Mouse (Mus musculus): ENCODE measurements around the gene Gm20662.

Gene Gm20662

GRCm38 (mm10) chr9:107996049-107996448 is at the start of gene Gm20662:
Gene Gm20662, plus strand, starts transcription at chr9:107996349.
- DNase-seq (ENCODE audit: low read depth, low spot score), result no peak

GRCm38 (mm10) chr9:107947241-107948194 is 48.6 kb upstream of the Gm20662 start:
- DNase-seq (ENCODE audit: low read depth, low spot score), result no peak

DNA sequence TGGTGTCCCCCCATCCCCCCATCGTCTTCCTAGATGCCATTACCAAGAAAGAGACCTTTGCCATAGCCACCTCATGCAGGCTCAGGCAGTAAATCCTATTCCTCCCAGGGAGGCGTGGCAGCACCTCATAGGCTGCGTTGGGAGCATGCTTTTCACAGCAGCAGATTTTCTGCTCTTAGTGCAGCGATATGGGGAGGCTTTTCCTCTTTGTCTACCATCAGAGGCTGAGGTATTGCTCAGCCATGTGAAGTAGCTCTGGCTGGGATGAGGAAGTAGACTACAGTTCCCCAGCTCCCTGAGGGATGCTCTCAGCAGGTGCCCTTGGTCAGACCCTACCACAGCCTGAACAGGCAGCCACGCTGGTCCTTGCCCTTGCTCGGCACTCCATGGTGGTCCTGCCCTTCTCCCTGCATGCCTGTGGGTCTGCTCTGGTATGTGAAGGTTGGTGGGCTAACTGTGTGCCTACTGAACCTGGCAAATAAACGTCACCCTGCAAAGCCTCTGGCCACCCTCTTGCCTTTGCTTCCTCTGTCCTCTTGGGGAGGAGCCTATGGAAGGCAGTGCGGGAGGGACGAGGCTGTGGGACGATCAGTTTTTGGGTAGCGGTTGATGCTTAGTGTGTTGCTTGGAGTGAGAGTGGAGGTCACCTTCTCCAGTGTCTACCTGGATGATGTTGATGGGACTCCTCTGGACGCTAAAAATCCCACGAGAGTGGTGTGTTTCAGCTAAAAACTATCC is 46.8 kb upstream of the Gm20662 start:
- DNase-seq (ENCODE audit: low read depth, low spot score), result no peak

DNA sequence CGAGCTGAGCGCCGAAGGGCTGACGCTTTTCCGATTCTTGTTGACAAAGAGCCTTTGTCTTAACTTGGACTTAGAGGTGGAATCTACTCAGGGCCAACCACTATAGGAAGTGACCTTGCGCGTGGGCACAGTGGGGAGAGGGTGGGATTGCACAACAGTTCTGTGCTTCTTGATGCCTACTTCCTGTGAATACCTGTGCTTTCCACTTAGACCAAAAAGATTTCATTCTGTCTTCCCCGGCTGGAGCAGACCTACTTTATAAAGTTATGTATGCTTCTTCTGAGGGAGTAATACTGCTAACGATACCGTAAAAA is 46.3 kb upstream of the Gm20662 start, which contains the start of gene Traip:
Gene Traip, plus strand, starts transcription at position 215 of the 314 bp plus-strand sequence.
- DNase-seq (ENCODE audit: low read depth, low spot score), result no peak

DNA sequence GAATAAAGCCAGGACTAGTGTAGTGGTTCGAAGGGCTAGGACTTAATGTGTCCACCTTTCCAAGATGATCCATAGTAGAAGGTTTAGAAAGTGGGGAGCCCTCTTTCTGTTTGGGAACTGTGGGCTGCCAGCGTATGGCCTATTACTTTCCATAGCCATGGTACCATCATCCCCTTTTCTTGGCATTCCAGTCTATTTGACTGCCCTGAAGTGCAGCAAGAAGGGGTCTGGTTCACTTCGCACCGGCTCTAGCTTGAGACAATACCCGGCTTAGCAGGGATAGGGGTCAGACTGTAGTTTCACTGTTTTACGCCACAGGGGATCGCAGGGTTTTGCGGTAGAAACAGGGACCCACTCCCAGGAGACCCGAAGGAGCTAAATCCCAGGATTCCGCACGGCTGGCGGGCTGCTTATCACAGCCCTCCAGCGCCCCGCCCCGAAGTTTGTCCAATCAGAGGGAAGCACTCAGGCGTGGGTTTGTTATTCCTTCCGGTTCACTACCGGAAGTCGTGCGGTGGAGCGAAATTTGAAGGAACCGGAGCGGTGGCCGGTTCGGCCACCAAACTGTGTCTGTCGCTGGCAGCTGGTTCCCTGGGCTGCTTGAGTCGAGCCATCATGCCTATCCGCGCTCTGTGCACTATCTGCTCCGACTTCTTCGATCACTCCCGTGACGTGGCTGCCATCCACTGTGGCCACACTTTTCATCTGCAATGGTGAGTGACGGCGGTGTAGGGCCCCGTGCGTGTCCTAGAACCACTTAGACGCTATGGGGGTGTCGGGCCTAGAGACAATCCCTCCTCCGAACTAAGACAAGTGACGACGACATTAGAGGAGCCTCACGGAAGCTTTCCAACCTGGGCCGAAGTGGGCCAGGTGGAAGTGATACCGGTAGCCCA is 45.4 kb upstream of the Gm20662 start:
- DNase-seq (ENCODE audit: low read depth, low spot score), result peak; percentile 90

GRCm38 (mm10) chr9:107955613-107956289 is 40.4 kb upstream of the Gm20662 start:
- DNase-seq (ENCODE audit: low read depth, low spot score), result no peak

DNA sequence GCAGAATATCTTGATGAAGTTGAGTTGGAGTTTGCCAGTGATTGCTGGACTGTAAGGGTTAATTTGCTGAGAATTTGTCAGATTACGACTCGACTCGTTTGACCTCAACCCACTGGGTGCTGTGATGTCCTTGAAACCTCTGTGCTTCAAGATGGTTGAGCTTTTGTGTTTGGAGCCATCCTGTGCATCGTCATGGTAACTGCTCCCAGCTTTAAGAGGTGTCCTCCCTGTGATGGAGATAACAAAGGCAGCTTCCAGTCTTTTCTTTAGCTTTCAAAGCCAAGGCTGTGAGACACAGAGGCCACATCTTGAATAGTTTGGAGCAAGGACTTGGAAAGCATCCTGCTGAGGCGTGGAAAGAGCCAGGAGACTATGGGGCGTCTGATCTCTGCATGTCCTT is 39.0 kb upstream of the Gm20662 start:
- DNase-seq (ENCODE audit: low read depth, low spot score), result no peak

- no peak for DNase-seq (ENCODE audit: low read depth, low spot score)
Measured at GRCm38 (mm10) chr9:107959896-107960295, 36.3 kb upstream of the Gm20662 start.

- peak; percentile 38 for DNase-seq (ENCODE audit: low read depth, low spot score)
Measured at GRCm38 (mm10) chr9:107960928-107961327, 35.2 kb upstream of the Gm20662 start.

DNA sequence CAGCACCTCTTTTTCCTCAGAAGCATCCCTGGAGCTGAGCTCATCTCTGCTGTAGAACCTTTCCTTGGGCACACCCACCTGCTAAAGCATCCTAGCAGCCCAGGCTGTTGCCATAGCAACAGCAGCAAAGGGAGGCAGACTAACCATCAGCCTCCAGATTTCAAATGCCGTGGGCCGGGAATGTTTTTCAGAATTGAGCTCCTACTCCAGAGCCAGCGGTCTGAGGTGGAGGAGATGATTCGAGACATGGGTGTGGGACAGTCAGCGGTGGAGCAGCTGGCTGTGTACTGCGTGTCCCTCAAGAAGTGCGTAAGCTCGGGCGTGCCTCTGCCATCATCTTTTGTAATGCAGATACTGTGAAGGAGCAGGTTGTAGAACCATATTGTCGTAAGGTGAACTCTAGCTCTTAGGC is 34.8 kb upstream of the Gm20662 start:
- no peak for DNase-seq (ENCODE audit: low read depth, low spot score)

DNA sequence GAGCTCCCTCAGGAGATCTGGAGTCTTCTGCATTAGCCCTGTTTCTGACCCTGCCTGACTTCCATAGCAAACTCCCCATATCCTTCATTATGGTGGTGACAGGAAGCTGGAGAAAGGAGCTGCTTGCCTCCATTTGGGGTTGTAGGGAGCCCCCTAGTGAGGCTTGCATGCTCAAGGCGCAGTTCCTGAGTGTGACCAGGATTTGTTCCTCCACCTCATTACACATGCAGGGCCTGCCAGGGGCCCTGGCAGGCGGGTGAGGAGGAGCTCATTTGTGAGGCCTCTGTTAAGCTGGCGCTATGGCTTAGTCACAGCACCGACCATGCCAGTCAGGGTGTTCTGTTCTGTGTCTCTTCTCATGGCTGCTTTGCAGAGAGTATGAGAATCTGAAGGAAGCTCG is 34.3 kb upstream of the Gm20662 start:
- no peak for DNase-seq (ENCODE audit: low read depth, low spot score)

DNA sequence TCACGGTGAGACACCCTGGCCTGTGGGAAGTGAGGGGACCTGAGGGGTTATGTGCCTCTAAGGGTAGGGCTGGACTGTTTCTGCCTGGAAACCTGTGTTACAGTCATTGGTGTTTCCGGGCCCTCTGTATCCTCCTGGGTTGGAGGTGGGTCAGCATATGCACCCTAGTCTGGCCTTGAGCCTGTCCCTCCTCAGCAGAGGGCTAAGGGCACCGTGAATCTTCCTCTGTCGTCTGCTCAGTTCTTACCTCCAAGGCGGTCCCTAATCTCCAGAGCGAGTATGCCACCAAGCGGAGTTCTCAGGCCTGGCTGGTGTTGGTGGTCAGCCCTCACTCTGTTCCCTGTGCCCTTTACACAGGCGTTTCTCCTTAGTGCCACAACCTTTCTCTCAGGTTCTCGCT is 33.2 kb upstream of the Gm20662 start:
- DNase-seq (ENCODE audit: low read depth, low spot score), result no peak

GRCm38 (mm10) chr9:107963700-107964099 is 32.4 kb upstream of the Gm20662 start:
- DNase-seq (ENCODE audit: low read depth, low spot score), result peak; percentile 91

GRCm38 (mm10) chr9:107964681-107965080 is 31.5 kb upstream of the Gm20662 start:
- DNase-seq (ENCODE audit: low read depth, low spot score), result no peak

GRCm38 (mm10) chr9:107966676-107967075 is 29.5 kb upstream of the Gm20662 start:
- no peak for DNase-seq (ENCODE audit: low read depth, low spot score)

DNA sequence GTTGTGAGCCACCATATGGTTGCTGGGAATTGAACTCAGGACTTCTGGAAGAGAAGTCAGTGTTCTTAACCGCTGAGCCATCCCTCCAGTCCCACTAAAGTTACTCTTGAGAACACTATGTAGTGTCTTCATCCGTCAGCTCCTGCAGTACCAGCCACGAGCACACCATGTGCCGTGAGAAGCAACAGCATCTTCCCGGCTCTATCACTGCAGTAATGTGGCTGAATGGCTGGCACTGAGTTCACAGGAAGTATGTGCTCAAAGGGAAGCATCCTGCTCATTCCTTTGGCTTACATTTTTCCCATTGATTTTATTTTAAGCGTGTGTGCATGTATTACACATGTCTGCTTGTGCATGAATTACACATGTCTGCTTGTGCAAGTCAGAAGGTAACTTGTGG is 28.7 kb upstream of the Gm20662 start:
- DNase-seq (ENCODE audit: low read depth, low spot score), result no peak

DNA sequence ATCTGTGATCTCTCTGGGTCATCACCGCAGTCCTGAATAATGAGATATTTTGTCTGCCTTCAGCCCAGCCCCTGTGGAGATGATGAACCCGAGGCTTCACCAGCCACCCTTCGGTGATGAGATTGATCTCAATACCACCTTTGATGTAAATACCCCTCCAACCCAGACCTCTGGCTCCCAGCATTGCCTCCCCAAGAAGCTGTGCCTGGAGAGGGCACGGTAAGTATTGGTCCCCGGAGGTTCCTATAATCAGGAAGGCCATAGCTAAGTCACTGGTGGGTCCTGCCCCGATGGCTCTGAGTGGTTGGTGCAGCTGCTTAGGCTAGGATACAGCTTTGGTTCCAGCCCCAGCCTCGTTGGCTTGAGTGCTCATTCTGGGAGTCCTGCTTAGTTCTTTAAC is 27.6 kb upstream of the Gm20662 start:
- DNase-seq (ENCODE audit: low read depth, low spot score), result no peak

DNA sequence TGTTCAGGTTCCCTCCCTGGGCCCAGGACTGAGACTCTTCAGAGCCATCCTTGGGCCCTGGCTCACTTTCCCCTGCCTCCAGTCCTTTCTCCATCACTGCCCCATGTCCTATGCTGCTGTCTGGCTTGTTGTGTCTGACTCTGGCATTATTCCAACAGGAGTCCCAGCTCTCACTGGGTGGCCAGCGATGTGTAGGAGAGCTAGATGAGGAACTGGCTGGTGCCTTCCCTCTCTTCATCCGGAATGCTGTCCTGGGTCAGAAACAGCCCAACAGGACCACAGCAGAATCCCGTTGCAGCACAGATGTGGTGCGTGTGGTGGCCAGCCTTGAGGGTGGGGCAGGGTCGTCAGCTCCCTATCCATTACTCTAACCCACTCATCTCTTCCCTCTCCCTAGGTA is 25.8 kb upstream of the Gm20662 start:
- no peak for DNase-seq (ENCODE audit: low read depth, low spot score)

- DNase-seq (ENCODE audit: low read depth, low spot score), result peak; percentile 35
Measured at GRCm38 (mm10) chr9:107971690-107972541, 24.2 kb upstream of the Gm20662 start.

- DNase-seq (ENCODE audit: low read depth, low spot score), result peak; percentile 27
Measured at GRCm38 (mm10) chr9:107974491-107975171, 21.5 kb upstream of the Gm20662 start.
